Mouse (Mus musculus): ENCODE measurements around the gene Scand1.

Scand1 gene

GRCm38 (mm10) chr2:156312297-156312897, at the start of gene Scand1, which contains the start of gene Cnbd2:
Gene Scand1, minus strand, starts transcription at chr2:156312704.
Gene Cnbd2, plus strand, starts transcription at chr2:156312299.
- peak; percentile 86 for DNase-seq

GRCm38 (mm10) chr2:156356031-156356430, 43.5 kb upstream of the Scand1 start:
- peak; percentile 91 for DNase-seq

DNA sequence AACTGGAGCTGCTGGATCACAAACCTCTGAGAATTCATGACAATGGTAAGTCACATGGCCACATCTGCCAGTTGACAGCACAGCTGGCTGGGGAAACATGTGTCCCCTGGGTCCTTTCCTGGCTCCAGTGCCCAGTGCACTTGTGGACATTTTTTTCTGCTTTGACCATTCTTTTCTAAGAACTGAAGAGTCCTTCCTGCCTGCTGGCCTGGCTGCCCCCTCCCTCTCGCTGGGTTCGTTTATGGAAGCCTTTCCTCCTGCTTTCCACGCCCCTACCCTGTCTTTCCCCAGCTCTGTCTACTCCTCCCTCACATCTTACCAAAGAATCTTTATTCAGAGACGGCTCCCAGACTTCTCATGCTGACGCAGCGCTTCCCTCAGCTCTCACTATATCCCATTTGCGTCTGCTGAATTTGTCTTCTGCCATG, 40.8 kb upstream of the Scand1 start:
- peak; percentile 18 for DNase-seq

- no peak for DNase-seq
Measured at GRCm38 (mm10) chr2:156352413-156353165, 40.1 kb upstream of the Scand1 start.

DNA sequence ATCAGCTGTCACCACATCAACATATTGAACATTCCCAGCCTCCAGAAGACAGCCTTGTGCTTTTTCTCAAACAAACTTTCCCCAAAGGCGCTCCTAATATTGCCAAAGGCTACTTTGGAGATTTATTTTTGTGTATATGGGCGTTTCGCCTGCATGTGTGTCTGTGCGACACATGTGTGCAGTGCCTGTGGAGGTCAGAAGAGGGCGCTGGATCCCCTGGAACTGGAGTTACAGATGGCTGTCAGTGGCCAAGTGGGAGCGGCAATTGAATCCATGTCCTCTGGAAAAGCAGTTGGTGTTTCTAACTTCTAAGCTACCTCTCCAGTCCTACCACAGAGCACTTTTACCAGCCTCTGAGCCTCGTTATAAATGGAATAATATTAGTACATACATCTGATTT, 38.7 kb upstream of the Scand1 start:
- no peak for DNase-seq

DNA sequence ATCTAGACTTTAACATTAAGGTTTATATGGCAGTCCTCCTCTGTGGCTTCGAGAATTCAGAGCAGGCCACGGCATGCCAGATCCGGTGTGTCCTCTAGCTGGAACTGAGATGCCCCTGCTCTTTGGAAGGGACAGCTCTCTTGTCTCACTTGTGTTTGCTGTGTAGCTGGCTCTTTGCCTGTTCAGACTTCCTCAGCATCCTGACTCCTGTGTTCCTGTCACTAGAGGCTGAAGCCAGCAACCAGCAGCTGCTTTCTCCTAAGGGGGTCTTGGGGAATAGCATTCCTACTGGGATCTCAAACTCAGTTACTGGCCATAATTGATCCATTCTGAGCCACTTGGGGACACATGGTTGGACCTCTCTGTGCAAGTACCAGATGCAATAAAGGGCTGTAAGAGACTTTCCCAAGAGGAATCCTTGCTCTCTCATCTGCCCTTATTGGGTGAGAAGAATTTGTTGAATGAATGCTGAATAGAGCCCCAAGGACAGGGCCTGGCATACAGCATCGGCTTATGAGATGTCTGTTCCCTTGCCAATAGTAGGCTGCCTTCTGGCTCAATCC, 36.9 kb upstream of the Scand1 start:
- no peak for DNase-seq

DNA sequence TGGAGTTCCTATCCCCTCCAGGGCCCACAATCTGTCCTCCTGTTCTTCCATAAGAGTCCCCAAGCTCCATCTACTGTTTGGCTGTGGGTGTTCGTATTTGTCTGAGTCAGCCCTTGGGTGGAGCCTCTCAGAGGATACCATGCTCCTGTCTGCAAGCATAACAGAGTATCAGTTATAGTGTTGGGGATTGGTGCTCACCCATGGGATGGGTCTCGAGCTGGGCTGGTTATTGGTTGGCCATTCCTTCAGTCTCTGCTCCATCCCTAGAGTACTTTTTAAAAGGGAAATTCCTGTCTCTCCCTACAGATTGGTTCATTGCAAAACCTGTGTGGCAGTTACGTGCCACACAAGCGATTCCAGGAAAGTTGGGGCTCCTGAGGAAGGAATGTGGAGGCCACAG, 36.3 kb upstream of the Scand1 start:
- no peak for DNase-seq

DNA sequence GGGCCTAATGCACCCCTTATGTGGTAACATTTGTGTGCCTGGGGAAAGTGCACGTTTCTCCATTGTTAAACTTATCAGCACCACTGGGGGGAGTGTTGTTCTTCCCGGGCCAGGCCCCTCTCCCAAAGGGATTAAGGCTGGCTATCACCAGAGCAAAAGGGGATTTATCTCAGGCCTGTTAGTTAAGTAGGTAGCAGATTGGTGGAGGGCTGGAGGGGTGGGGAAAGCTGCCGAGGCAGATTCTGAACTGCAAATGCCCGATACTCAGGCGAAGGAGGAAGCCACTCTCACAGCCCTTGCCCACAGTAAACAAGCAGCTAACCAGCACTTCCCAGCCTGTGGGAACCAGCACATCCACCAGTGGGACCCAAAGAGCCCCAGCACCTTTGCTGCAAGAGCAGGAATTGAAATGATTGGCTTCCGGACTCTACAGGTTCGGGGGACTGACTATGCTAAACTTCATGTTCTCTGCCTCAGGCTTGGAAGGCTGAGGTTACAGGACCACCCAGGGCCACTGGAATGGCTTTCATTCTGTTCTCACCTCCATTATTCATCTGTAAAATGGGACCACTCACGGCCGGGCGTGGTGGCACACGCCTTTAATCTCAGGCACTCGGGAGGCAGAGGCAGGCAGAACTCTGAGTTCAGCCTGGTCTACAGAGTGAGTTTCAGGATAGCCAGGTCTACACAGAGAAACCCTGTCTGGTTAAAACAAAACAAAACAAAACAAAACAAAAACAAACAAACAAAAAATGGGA, 32.5 kb upstream of the Scand1 start:
- peak; percentile 26 for DNase-seq

GRCm38 (mm10) chr2:156340078-156340477, 27.6 kb upstream of the Scand1 start:
- DNase-seq = no peak

DNA sequence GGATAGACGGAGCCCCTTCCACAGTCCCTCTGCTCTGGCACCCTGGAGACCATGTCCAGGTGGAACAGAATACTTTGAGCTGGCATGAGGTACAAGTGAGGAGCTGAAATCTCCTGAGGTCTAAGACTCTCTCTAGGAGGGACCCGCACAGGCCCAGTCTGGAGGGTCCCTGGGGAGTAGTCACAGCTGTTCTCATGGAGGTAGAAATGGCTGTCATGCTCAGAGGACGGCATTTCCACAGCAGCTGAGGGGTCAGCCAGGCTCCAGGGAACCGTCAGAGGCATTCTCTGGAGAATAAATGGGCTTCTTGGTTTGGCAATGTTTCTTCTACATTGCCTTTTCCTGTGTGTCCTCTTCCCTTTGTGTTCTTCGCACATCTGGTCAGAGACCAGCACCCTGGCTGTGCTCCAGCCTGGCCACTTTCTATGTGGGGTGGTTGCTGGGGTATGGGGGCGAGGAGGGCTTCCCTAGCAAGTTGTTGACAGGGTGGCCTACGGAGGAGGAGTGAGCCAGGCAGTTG, 19.0 kb upstream of the Scand1 start:
- no peak for DNase-seq

- no peak for DNase-seq
Measured at GRCm38 (mm10) chr2:156330681-156331080, 18.2 kb upstream of the Scand1 start.

DNA sequence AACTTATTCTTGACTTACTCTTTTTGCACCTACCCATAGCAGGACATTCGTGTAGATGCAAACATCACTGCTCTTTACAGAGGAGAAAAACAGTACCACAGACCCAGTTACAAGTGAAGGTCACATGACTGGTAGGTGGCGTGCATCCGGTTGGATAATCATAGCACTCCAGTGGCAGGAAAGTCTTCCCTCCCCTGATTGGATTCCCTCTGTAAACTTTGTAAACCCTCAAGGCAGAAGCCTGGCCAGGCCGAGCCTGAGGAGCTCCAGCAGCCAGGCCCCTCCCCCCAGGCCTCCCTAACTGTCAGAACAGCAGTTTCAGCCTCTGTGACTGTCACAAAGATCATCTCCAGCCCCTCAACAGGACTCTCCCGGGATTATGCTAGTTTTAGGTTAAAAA, 12.2 kb upstream of the Scand1 start:
- peak; percentile 41 for DNase-seq

DNA sequence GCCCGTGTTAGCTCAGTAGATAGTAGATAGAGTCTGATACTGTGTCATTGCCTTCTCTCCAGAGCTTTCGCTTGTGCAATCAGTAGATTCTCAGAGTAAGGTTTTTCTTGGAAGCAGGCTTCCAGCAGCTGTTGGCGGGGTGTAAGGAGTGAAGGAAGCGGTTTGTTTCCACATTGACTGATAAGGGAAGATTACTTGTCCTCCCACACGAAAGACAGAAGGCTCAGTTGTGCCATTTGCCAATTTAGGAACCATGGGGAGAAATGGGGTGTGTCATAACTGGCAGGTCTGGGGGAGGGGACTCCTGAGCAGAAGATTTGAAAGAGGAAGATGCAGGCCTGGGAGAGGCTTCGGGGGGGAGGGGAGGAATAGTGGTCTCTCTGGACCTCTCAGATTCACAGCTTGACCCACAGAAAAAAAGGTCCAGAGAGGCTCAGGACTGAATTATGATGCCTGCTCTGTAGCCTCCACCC, 11.6 kb upstream of the Scand1 start:
- no peak for DNase-seq

DNA sequence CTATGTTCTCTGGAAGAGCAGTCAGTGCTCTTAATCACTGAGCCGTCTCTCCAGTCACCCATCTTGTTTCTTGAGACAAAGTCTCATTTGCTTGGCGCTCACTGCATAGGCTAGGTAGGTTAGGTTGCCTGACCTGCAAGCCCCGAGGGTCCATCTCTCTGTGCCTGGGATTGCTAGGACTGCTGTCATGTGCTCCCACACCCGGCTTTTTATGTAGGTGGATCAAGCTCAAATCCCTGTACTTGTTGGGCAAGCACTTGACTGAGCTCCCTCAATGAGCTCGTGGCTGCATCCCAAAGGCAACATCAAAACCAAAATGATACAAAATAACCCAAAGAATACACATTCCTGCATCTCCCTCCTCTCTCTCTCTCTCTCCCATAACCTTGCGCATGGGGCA, 9.0 kb upstream of the Scand1 start:
- no peak for DNase-seq

- no peak for DNase-seq
Measured at GRCm38 (mm10) chr2:156318491-156318890, 6.0 kb upstream of the Scand1 start.

- no peak for DNase-seq
Measured at GRCm38 (mm10) chr2:156314811-156315210, 2.3 kb upstream of the Scand1 start.

- no peak for DNase-seq
Measured at GRCm38 (mm10) chr2:156313153-156313552, 649 bp upstream of the Scand1 start.

GRCm38 (mm10) chr2:156311841-156312291, 638 bp downstream of the Scand1 start:
- peak; percentile 57 for DNase-seq

- no peak for DNase-seq
Measured at GRCm38 (mm10) chr2:156311441-156311840, 1.1 kb downstream of the Scand1 start.

GRCm38 (mm10) chr2:156310945-156311344, 1.6 kb downstream of the Scand1 start:
- DNase-seq = no peak

DNA sequence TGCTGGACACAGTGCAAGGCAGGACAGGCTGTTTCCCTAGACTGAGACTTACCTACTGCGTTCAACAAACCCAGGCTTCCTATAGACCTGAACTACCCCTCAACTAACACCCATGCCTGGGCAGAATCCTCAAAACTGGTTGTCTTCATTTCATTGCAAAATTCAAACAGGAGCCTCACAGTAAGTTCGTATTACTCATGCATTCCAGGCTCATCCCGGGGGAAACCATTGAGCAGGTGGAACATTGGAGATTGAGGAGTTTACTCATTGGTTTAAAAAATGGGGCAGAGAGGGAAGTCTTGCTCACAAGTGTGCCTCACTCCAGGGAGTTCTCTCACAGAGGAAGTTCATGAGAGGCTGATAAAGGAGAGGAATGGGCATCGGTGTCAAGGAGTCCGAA, 2.0 kb downstream of the Scand1 start:
- DNase-seq = no peak

- DNase-seq = no peak
Measured at GRCm38 (mm10) chr2:156309948-156310347, 2.6 kb downstream of the Scand1 start.

GRCm38 (mm10) chr2:156307261-156307660, 5.2 kb downstream of the Scand1 start:
- DNase-seq = peak; percentile 58

Data from kidney, adult 11 months (tissue).